In the genomic region with DNA sequence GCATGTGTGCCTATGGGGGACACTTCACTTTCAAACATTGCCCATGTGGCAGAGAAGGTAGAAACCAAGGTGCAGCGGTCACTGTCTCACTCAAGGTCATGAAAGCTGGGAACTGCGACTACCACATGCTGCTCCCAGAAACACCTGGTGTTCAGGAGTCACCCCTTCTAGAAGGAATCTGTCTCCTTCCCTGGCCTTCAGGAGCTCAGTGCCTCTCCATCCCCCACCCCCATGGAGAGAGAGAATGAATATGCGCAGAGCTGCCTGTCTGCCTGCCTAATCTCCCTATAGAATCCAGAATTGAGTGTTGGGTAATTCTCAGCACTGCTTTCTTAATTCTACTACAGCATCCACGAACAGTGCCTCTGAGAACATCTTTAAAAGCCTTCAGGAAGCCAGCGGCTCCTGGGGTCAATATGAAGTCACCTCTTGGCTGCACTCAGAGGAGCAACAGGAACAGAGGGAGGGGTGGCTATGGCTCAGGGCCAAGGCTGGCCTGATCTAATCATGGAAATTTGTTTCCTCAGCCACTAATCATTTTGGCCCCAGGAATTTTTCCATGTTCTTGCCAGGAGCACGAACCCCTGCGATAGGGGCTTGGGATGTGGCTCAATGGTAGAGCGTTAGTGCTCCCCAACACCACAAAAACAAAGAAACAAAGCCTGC, we compare ENCODE assay signal across 8 mouse cellular contexts. TPM values are rescaled to one million over a fixed set of nuclear protein-coding genes. Genes with fewer than 3 reads are reported as not detected.
A peak's percentile ranks its signal among the peaks of the same experiment; 100 is the strongest.
DNase-seq lines count a peak whose midpoint lies in the region; ATAC-seq and TF ChIP-seq lines count a peak whose summit lies in the region.

No protein-coding gene starts in this region.

- no peaks in the 10 kb centered on the region for H3K27me3 ChIP-seq in heart, postnatal 0 days (ENCODE audit: control insufficient read depth, insufficient read depth, low read length)
- H3K27me3 ChIP-seq in limb, embryonic 14.5 days (ENCODE audit: control insufficient read depth, insufficient read depth, low read length): no peaks in the 10 kb centered on the region
- H3K27me3 ChIP-seq in liver, postnatal 0 days (ENCODE audit: insufficient read depth, low read length): no peaks in the 10 kb centered on the region
- no peaks in the 10 kb centered on the region for H3K27me3 ChIP-seq in hindbrain, embryonic 10.5 days (ENCODE audit: insufficient read depth, poor library complexity, severe bottlenecking)
- no peaks in the 10 kb centered on the region for H3K27me3 ChIP-seq in forebrain, embryonic 11.5 days (ENCODE audit: control insufficient read depth, insufficient read depth, low read length)
- H3K27me3 ChIP-seq in midbrain, embryonic 11.5 days (ENCODE audit: control insufficient read depth, insufficient read depth, low read length): no peaks in the 10 kb centered on the region

- TF ChIP-seq EP300 in heart, postnatal 0 days (IDR thresholded peaks at IDR 0.05; ENCODE audit: low read depth): peak; percentile 36; the same call in 1 of the 2 replicates
- no peak for TF ChIP-seq EP300 in liver, postnatal 0 days (IDR thresholded peaks at IDR 0.05; ENCODE audit: low read depth)

- H3K9ac ChIP-seq in heart, postnatal 0 days (replicated peaks; ENCODE audit: low read depth, low read length): no peak overlapping the region
- H3K9ac ChIP-seq in limb, embryonic 14.5 days (ENCODE audit: low read depth, low read length, severe bottlenecking): no peak overlapping the region
- no peak overlapping the region for H3K9ac ChIP-seq in liver, postnatal 0 days (replicated peaks)
- H3K9ac ChIP-seq in forebrain, embryonic 11.5 days (ENCODE audit: low read length): no peak overlapping the region
- no peak overlapping the region for H3K9ac ChIP-seq in midbrain, embryonic 11.5 days (ENCODE audit: low read length)

- no peaks in the 10 kb centered on the region for H3K9me3 ChIP-seq in heart, postnatal 0 days (replicated peaks; ENCODE audit: control insufficient read depth, low read length)
- no peaks in the 10 kb centered on the region for H3K9me3 ChIP-seq in limb, embryonic 14.5 days (ENCODE audit: control insufficient read depth, low read length)
- H3K9me3 ChIP-seq in liver, postnatal 0 days (ENCODE audit: low read length): no peaks in the 10 kb centered on the region; the same call in 1 of the 2 replicates
- no peaks in the 10 kb centered on the region for H3K9me3 ChIP-seq in hindbrain, embryonic 10.5 days
- H3K9me3 ChIP-seq in forebrain, embryonic 11.5 days (ENCODE audit: control insufficient read depth, low read length): no peaks in the 10 kb centered on the region
- no peaks in the 10 kb centered on the region for H3K9me3 ChIP-seq in midbrain, embryonic 11.5 days (ENCODE audit: control insufficient read depth, low read length)

- 24% methylated on average over 8 of the region's 8 CpGs for WGBS in heart, postnatal 0 days
- WGBS in limb, embryonic 14.5 days: 50% methylated on average over 8 of the region's 8 CpGs
- WGBS in liver, postnatal 0 days (ENCODE audit: insufficient replicate concordance): 56% methylated on average over 8 of the region's 8 CpGs
- WGBS in hindbrain, embryonic 10.5 days: 77% methylated on average over 8 of the region's 8 CpGs
- 77% methylated on average over 8 of the region's 8 CpGs for WGBS in forebrain, embryonic 11.5 days
- WGBS in midbrain, embryonic 11.5 days: 71% methylated on average over 8 of the region's 8 CpGs

- no peaks in the 10 kb centered on the region; the same call in 1 of the 2 replicates for H3K4me1 ChIP-seq in brown adipose tissue, adult 24 weeks (ENCODE audit: control insufficient read depth, insufficient read depth, insufficient read length, low read length)
- H3K4me1 ChIP-seq in heart, postnatal 0 days (ENCODE audit: control insufficient read depth, insufficient read depth): peaks cover 30% of the 10 kb centered on the region
- peaks cover 60% of the 10 kb centered on the region for H3K4me1 ChIP-seq in limb, embryonic 14.5 days (ENCODE audit: control insufficient read depth, insufficient read depth, low read length)
- no peaks in the 10 kb centered on the region for H3K4me1 ChIP-seq in liver, postnatal 0 days (ENCODE audit: insufficient read depth)
- peaks cover 42% of the 10 kb centered on the region for H3K4me1 ChIP-seq in hindbrain, embryonic 10.5 days (replicated peaks)
- no peaks in the 10 kb centered on the region for H3K4me1 ChIP-seq in forebrain, embryonic 11.5 days (replicated peaks; ENCODE audit: control insufficient read depth, insufficient read depth, low read length)
- no peaks in the 10 kb centered on the region for H3K4me1 ChIP-seq in midbrain, embryonic 11.5 days (ENCODE audit: control insufficient read depth, insufficient read depth, low read length)

- ATAC-seq in heart, postnatal 0 days (ENCODE audit: insufficient read depth, low read depth): peak; percentile 25; the same call in 1 of the 2 replicates
- no peak for ATAC-seq in limb, embryonic 14.5 days (ENCODE audit: low FRiP score, low read depth)
- no peak for ATAC-seq in liver, postnatal 0 days
- ATAC-seq in forebrain, embryonic 11.5 days (replicated peaks; ENCODE audit: low FRiP score): no peak
- no peak for ATAC-seq in midbrain, embryonic 11.5 days (ENCODE audit: low FRiP score)

- TF ChIP-seq POLR2A in limb, embryonic 14.5 days (IDR thresholded peaks at IDR 0.05; ENCODE audit: borderline replicate concordance, extremely low read depth, insufficient read depth, insufficient read length): no peak

- TF ChIP-seq CTCF in heart, postnatal 0 days (IDR thresholded peaks at IDR 0.05; ENCODE audit: low read depth): no peak
- no peak for TF ChIP-seq CTCF in liver, postnatal 0 days (IDR thresholded peaks at IDR 0.05; ENCODE audit: low read depth)

- no peaks in the 10 kb centered on the region for H3K36me3 ChIP-seq in heart, postnatal 0 days (replicated peaks; ENCODE audit: control insufficient read depth, insufficient read depth, low read length)
- H3K36me3 ChIP-seq in limb, embryonic 14.5 days (ENCODE audit: control insufficient read depth, insufficient read depth, low read length): no peaks in the 10 kb centered on the region
- H3K36me3 ChIP-seq in liver, postnatal 0 days (replicated peaks; ENCODE audit: insufficient read depth, low read length): no peaks in the 10 kb centered on the region
- no peaks in the 10 kb centered on the region for H3K36me3 ChIP-seq in hindbrain, embryonic 10.5 days
- no peaks in the 10 kb centered on the region for H3K36me3 ChIP-seq in forebrain, embryonic 11.5 days (ENCODE audit: control insufficient read depth, insufficient read depth, low read length)
- H3K36me3 ChIP-seq in midbrain, embryonic 11.5 days (ENCODE audit: control insufficient read depth, insufficient read depth, low read length): no peaks in the 10 kb centered on the region

- DNase-seq in NIH3T3 (ENCODE audit: low read depth): peak; percentile 66
- peak; percentile 74 for DNase-seq in heart, postnatal 0 days (ENCODE audit: low spot score)
- DNase-seq in limb, embryonic 14.5 days (ENCODE audit: low spot score): peak; percentile 78
- DNase-seq in liver, postnatal 0 days: no peak
- no peak for DNase-seq in hindbrain, embryonic 10.5 days (ENCODE audit: low spot score)
- no peak for DNase-seq in forebrain, embryonic 11.5 days (ENCODE audit: low spot score)
- no peak for DNase-seq in midbrain, embryonic 11.5 days (ENCODE audit: low spot score, missing footprints)

- H3K4me3 ChIP-seq in brown adipose tissue, adult 24 weeks (ENCODE audit: insufficient read depth, low read depth, low read length): no peak overlapping the region
- H3K4me3 ChIP-seq in heart, postnatal 0 days (ENCODE audit: low read depth, low read length): no peak overlapping the region
- no peak overlapping the region for H3K4me3 ChIP-seq in limb, embryonic 14.5 days (replicated peaks; ENCODE audit: low read length)
- H3K4me3 ChIP-seq in liver, postnatal 0 days (ENCODE audit: low read depth, low read length): no peak overlapping the region
- H3K4me3 ChIP-seq in hindbrain, embryonic 10.5 days: no peak overlapping the region
- H3K4me3 ChIP-seq in forebrain, embryonic 11.5 days (ENCODE audit: low read depth, low read length): no peak overlapping the region
- no peak overlapping the region for H3K4me3 ChIP-seq in midbrain, embryonic 11.5 days (ENCODE audit: low read depth, low read length)

- peak overlapping the region; percentile 7; the same call in 1 of the 2 replicates for H3K27ac ChIP-seq in brown adipose tissue, adult 24 weeks (replicated peaks; ENCODE audit: low read depth, low read length)
- peak overlapping the region; percentile 84 for H3K27ac ChIP-seq in heart, postnatal 0 days (ENCODE audit: low read depth)
- H3K27ac ChIP-seq in limb, embryonic 14.5 days (replicated peaks; ENCODE audit: low read depth, low read length): no peak overlapping the region
- H3K27ac ChIP-seq in liver, postnatal 0 days (ENCODE audit: low read depth): no peak overlapping the region
- H3K27ac ChIP-seq in hindbrain, embryonic 10.5 days: no peak overlapping the region
- H3K27ac ChIP-seq in forebrain, embryonic 11.5 days (ENCODE audit: low read depth, low read length): no peak overlapping the region
- H3K27ac ChIP-seq in midbrain, embryonic 11.5 days (ENCODE audit: low read depth, low read length): no peak overlapping the region

- H3K4me2 ChIP-seq in heart, postnatal 0 days (ENCODE audit: low read depth, low read length): no peak overlapping the region
- H3K4me2 ChIP-seq in limb, embryonic 14.5 days (replicated peaks; ENCODE audit: low read depth, low read length, severe bottlenecking): no peak overlapping the region
- H3K4me2 ChIP-seq in liver, postnatal 0 days (ENCODE audit: low read depth, low read length): no peak overlapping the region
- no peak overlapping the region for H3K4me2 ChIP-seq in forebrain, embryonic 11.5 days (ENCODE audit: low read depth, low read length, severe bottlenecking)
- H3K4me2 ChIP-seq in midbrain, embryonic 11.5 days: no peak overlapping the region

RNA-seq across cellular contexts. Expression of gene Ror2, which starts 24.7 kb away (rescaled TPM):
- polyA plus RNA-seq in brown adipose tissue, adult 24 weeks (2012; ENCODE audit: insufficient read depth, insufficient read length, missing spikeins): 0.55 TPM in 1 of 2 replicates, not detected in the other
- total RNA-seq in heart, postnatal 0 days (2014; rRNA removed; ENCODE audit: low replicate concordance): 19.1 and 38.6 TPM in 2 replicates
- 5.8 and 6.6 TPM in 2 replicates for polyA plus RNA-seq in heart, postnatal 0 days (2015; fragmentation: Nextera tagmentation; extraction: Ambion mirVana)
- polyA plus RNA-seq in limb, embryonic 14.5 days (2012; rRNA removed): 33.0 and 48.1 TPM in 2 replicates
- 19.0 and 22.5 TPM in 2 replicates for polyA plus RNA-seq in limb, embryonic 14.5 days (2014; fragmentation: Nextera tagmentation; extraction: Ambion mirVana)
- 0.05 and 0.18 TPM in 2 replicates for polyA plus RNA-seq in liver, postnatal 0 days (2015; fragmentation: Nextera tagmentation; extraction: Ambion mirVana)
- polyA plus RNA-seq in hindbrain, embryonic 10.5 days (2016; fragmentation: Nextera tagmentation; extraction: Ambion mirVana): 13.5 and 16.9 TPM in 2 replicates
- polyA plus RNA-seq in forebrain, embryonic 11.5 days (2014; fragmentation: Nextera tagmentation; extraction: Ambion mirVana): 13.1 and 16.4 TPM in 2 replicates
- 3.4 and 4.8 TPM in 2 replicates for polyA plus RNA-seq in midbrain, embryonic 11.5 days (2014; fragmentation: Nextera tagmentation; extraction: Ambion mirVana)

Comparison
In these comparisons a context has a peak if more than half of its experiments do, and no peak if none do; other contexts are left out.
1. DNase-seq: peak in NIH3T3 (single experiment), heart, postnatal 0 days (single experiment) and limb, embryonic 14.5 days (single experiment); none in liver, postnatal 0 days (single experiment), hindbrain, embryonic 10.5 days (single experiment), forebrain, embryonic 11.5 days (single experiment) and midbrain, embryonic 11.5 days (single experiment).
2. H3K27ac ChIP-seq: peak in brown adipose tissue, adult 24 weeks (single experiment) and heart, postnatal 0 days (single experiment); none in limb, embryonic 14.5 days (single experiment), liver, postnatal 0 days (single experiment), hindbrain, embryonic 10.5 days (single experiment), forebrain, embryonic 11.5 days (single experiment) and midbrain, embryonic 11.5 days (single experiment).